Mouse (Mus musculus) layer of hippocampus, postnatal 14 days (tissue): ENCODE measurements around the gene Fpgs. TPM values are rescaled to one million over a fixed set of nuclear protein-coding genes. Genes with fewer than 3 reads are reported as not detected.

Source experiments
- DNase-seq, 2 experiments: peaks; one replicate each; pipeline ENCODE4 v3.0.0; 2021 to 2022; ENCODE audit warnings: low spot score in 2 of 2, mixed read lengths in 1 of 2
- total RNA-seq, 2 experiments: library from RNA; stranded (reverse); gene quantifications; 2 replicates each; pipeline ENCODE4 v1.2.3; 2021

Fpgs gene
- total RNA-seq, 2 experiments from 2014 or later, result 11.6 to 13.0 TPM

DNA sequence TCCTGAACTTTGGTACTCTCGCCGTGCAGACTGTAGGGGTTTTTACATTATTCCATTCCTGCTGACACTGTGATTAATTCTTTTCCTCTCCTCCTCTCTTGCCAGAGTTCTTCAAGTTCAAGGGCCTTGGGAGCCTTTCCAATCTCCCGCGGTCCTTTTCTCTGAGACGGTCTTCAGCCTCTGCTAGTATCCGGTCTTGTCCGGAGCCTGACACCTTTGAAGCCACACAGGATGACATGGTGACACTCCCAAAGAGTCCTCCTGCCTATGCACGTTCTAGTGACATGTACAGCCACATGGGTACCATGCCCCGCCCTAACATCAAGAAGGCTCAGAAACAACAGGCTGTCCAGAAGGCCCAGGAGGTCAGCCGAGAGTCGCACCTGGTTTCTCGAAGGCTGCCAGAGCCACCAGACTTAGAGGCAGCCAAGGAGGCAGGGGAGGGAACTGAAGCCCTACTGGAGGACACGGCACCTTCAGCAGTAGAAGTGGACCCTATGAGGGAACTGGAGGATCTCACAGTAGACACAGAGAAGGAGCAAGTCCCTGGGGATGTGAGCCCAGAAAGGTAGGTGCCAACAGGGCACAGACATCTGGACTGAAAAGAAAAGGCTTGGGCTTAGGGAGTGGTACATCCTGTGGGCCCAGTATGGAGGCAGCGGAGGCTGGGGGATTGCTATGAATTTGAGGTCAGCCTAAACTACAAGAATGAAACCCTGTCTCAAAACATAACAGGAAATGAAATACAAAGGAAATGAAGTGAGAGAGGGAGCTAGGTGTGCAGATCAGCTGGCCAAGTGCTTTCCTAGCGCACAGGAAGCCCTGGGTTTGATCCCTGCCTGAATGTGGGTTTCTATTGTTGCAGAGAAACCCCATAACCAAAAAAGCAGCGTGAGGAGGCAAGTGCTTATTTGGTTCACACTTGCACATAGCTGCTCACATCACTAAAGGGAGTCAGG is 21.2 kb upstream of the Fpgs start:
- no peak for DNase-seq

DNA sequence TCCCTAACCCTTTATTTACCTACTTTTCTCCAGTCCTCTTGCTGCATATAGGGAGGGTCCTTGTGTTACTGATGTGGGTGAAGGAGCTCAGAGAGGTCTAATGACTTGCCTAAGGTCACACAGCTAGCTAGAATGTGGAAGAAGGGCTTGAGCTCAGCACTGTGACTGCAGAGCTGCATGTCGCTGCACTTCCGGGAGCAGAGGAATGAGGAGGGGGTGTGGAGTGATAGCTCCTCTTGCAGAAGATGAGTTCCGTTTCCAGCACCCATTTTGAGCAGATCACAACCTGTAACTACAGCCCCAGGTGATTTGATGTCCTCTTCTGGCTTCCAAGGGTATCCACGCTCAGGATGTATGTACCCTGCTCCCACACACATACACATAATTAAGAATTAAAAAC is 20.2 kb upstream of the Fpgs start:
- no peak for DNase-seq

DNA sequence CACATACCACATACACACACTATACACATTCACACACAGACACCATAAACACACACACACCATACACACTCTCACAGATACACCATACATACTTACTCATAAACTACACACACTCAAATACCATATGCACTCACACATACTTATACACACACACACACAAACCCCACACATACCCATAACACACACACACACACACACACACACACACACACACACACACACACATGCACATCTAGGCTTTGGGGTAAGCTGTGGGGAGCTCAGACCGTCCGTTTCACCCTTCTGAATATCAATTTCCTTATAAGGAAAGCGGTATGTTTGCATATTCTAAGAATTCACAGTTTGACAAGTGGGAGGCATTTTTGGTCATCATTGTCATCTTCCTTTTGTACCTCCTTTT is 18.6 kb upstream of the Fpgs start:
- DNase-seq, result no peak

- no peak for DNase-seq
These were observed 18.1 kb upstream of the Fpgs start for GRCm38 (mm10) chr2:32722046-32722445.

GRCm38 (mm10) chr2:32720681-32721229 is 16.8 kb upstream of the Fpgs start, which contains the start of gene Sh2d3c:
Gene Sh2d3c (plus strand): TSS chr2:32721055.
- no peak for DNase-seq

- DNase-seq, result no peak
These were observed 16.1 kb upstream of the Fpgs start for GRCm38 (mm10) chr2:32720053-32720452.

DNA sequence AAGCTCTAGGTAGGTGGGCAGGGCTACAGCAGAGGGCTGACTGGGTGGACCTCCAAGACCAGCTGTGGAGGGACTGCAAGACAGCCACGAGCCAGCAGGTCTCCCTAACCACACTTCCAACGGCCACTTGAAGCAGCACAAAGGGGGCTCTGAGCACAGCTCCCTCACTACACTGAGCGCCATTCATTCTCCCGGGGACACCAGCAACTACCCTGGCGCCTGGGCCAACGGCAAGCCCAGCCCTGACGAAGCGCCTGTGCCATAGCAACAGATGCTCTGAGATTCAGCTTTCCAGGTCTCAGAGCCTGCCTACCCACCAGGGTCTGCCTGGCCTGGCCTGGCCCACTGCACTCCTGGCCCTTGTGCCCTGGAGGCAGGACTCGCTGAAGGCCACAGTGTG is 14.8 kb upstream of the Fpgs start:
- DNase-seq, result peak; percentile 41 to 70

DNA sequence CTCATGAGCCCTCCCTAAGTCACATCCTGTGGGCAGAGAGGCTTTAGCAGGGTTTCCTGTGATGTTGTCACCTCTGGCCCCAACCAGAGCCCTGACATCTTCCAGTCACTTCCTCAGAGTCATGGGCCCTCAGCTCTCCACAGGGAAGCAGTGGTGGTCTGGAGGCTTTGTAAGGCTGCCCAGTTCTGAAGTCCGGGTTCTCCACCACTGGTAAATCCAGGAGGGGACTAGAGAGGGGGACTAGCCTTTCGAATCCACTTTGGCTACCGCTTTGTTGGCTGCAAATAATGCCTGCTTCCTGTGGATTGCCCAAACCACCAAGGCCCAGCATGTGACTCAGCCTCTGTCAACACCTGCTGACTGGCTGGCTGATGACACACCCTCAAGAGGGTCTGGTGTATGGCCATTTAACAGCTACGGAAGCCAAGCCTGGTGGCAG is 11.1 kb upstream of the Fpgs start:
- DNase-seq, result no peak

DNA sequence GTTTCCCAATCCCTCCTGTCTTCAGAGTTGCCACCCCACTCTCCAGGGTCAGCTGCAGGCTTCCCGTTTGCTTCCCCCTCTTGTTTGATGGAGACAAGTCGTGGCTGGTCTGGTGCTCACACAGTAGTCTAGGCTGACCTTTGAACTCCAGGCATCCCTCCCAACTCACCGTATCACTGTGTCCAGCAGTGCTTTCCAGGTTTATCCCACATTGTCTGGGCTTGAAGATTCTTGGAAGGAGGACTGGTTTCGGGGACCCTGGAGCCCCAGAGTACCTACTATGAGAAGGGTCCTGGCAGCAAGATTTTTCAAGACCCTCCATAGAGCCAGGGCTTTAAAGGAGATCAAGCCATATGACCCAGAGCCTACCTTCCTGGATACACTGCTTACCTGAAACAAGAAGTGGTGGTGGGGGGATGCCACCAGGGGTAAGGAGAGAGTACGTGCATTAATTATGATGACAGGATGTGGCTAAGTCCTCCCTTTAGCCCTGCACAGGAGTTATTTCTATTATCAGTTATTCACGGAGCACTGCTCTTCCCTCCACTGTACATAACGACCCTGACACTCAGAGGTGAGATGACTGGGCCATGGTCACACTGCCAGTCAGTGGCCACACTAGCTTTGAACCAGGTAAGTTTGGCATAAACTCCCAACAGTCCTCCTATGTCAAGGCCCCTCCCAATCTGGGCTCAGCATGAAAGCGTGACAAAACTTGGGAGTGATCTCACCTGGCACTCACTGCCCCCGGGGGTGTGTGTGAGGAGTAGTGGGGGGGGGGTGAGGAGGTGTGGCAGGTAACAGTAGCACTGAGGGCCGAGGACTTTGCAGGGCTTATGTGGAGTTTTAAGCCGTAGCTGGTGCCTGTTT is 10.4 kb upstream of the Fpgs start:
- no peak for DNase-seq

DNA sequence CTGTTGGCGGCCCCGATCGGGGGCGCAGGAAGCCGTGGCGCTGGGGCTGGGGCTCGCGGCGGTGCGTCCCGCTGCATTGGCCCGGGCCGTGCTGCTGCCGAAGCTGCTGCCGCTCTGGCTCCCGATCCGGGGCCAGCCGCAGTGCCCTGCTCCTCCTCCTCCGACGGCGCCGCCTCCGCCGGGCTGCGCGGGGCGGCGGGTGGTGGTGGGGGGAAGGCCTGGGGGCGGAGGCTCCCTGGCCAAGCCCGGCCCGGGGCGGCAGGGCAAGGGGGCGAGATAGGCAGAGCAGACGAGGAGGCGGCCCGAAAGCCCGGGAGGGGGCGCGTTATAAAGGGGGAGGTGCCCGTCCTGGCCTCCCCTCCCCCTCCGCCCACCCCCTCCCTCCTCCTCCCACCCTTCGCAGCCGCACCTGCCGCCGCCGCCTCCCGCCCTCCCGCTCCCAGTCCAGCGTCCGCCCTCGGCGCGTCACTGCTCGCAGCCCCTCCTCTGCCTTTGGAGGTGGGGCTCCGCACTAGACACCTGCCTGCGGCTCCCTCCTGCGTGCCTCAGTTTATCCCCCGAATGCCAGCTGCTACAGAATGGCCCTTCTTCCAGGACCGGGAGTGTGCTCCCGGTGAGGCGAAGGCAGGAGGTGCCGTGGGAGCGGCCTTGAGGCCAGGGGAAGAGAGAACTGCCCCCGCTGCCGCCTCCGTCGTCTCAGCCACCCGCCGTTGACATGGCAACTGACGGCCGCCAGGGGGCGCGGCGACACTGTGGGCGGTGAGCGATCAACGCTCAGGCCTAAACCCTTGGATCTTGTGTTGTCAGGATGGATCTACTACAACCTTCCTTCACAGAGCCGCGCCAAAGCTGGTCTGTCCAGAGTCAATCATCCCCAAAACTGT is 9.2 kb upstream of the Fpgs start, which contains the start of gene Cdk9:
Gene Cdk9 (minus strand): TSS at position 143 of the 884 bp plus-strand sequence.
- DNase-seq, result peak; percentile 93 to 97

- peak; percentile 94 for DNase-seq
These were observed 8.6 kb upstream of the Fpgs start for GRCm38 (mm10) chr2:32712586-32712933.

DNA sequence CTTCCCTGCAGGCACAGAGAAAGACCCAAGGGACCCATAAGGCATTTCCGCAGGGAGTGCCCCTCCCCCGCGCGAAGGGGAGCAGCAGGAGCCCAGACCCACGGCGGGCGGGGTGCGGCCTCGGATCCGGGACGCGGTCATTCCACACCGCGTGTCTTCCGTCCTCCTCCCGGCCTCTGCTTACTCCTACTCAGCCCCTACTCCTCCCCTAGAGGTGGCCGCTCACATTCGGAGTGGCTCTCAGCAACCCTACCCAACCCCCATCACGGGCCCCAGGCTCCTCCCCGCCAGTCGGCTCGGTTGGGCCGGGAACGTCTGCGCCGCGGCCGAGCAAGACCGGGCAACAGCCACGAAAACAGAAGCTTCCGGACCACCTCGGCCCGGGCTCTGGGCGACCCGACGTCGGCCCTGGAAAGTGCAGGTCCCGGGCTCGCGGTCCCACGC is 8.2 kb upstream of the Fpgs start:
- peak; percentile 54 to 60 for DNase-seq

GRCm38 (mm10) chr2:32711301-32712056 is 7.5 kb upstream of the Fpgs start:
- DNase-seq, result no peak

- DNase-seq, result no peak
These were observed 6.5 kb upstream of the Fpgs start for GRCm38 (mm10) chr2:32710425-32710824.

- no peak for DNase-seq
These were observed 5.7 kb upstream of the Fpgs start for GRCm38 (mm10) chr2:32709521-32710137.

- DNase-seq, result peak; percentile 42 to 51
These were observed 4.7 kb upstream of the Fpgs start for GRCm38 (mm10) chr2:32708643-32709042.

- no peak for DNase-seq
These were observed 3.0 kb upstream of the Fpgs start for GRCm38 (mm10) chr2:32706971-32707370.

DNA sequence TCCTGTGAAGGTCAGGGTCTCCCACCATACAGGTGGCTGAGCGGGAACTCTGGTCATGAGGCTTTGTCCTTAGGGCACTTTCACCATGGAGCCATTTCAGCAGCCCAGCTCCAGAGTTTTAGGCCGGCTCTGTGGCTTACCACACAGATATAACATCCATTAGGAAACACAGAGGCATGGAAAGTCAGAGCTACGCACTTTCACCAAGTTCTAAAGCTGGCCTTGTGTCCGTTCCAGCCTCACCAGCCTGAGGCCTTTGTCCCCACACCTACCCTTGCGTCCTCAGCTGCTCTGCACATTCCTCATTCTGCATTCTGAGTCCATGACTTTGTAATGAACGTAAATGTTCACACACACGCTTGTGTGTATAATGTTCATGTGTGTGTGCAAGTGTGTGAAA is 1.1 kb upstream of the Fpgs start:
- no peak for DNase-seq

DNA sequence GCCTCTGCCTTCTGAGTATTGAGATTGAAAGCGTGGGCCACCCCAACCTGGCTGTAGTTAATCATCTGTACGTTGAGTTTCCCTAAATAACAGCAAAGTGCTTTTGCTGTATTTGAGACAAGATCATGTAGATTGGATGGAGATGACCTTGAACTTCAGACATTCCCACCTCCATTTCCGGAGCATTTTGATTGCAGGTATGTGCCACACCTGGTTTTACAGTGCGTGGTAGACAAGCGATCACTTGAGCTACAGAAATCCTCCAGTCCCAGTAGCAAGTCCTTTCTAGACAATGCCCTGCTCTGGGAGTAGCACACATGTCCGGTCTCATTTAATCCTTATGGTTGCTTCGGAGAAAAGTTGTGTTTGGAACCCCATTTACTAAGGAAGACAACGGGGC is 899 bp downstream of the Fpgs start:
- DNase-seq, result no peak
